Mouse (Mus musculus) mouse embryonic stem cell (cell line): ENCODE measurements around the gene Sema6d.

ENCODE experiments used
- in situ Hi-C, 2 experiments: fragments of 300-500 bp; cut with MboI; formaldehyde crosslinking; loops; 1 replicate in 1 of 2; 3 replicates in 1 of 2; pipeline ENCODE4 v1.14.3; 2019 to 2020; ENCODE audit warnings: low sequenced_read_pairs in 2 of 2, low pct_unique_long_range_greater_than_20kb in 1 of 2, mixed read lengths in 1 of 2; ENCODE audit not compliant: unreplicated experiment in 1 of 2

Gene Sema6d

DNA sequence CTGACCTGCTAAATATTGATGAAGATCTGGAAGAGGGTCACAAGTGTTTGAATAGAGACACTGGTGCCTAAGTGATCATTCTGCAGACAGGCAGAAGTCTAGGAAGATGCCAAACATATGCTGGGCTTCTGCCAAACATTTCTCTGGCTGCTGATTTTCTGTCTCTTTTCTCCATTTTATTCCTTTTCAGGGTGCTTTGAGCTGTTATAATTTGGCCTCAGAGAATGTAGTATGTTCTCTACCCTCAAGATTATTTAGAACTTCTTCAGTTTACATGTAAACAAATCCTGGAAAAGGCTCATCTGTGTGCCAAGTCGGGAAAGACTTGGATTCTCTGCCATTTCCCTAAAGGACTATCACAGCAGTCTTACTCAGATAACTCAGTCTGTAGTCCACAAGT, 406.0 kb downstream of the Sema6d start:
- in situ Hi-C loops = no loop called here

DNA sequence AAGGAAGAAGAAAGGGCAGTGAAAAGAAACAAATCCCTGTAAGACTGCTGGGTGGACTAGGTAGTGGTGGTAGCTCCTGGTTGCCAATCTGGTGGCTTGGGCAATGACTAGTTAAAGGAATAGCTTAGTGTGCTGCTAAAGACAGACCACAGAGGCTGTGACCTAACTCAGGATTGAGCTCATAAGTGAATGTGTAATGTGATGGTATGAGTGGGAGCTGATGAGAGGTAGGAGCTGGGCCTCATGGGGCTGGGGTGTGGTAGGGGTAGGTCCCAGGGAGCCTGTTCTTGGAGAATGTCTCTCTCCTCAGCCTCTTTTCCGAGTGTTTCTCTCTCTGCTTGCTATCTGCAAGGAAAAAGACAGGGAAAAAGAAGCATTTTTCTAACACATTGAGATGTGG, 409.9 kb downstream of the Sema6d start:
- in situ Hi-C loops = no loop called here

DNA sequence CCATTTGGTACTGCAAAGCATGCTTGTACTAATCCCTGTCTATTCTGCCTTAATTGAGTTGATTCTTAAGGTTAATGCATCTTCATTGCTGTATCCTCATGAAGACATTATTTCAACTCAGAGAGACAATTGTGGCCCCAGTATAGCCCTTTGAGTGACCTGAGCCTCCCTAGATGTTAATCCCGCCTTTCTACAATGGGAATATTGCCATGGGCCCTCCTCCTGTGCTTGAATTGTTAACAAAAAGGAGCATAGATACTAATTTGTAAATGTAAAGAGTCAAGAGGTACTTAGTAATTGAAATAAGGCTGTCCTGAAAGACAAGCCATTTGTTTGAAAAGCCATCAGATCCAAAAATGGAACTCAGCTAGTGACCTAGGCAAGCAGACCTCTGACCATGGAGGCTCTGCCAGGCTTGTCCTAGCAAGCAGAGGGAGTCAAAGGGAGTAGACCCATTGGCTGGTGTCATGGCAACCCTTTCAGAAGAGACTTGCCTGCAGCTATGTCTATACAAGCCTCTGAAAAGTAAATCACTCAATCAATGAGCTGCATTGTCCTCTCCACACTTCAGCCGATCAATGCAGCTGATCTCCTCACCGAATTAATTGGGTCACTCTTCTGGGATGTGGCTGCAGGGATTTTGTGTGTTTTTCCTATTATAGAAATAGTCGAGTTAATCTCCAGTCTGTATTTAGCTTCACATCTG, 416.2 kb downstream of the Sema6d start:
- in situ Hi-C loops = no loop called here

DNA sequence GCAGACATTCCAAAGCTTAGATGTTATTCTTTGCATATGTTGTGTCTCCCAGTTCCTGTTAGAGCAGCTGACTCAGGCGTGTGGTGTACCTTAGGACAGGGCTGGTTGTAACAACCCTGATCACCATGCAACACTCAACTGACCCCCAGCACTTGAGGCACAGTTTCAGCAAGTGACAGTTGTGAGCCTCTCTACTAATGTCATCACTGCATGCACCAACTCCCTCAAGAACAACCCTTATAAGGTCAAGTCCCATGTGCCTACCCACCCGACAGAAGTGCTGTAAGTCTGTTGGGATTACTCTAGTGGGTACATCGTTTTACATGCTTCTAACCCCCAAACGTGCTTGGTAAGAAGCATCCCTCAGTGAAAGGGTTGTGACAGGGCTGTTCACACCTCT, 418.0 kb downstream of the Sema6d start:
- in situ Hi-C loops = no loop called here

DNA sequence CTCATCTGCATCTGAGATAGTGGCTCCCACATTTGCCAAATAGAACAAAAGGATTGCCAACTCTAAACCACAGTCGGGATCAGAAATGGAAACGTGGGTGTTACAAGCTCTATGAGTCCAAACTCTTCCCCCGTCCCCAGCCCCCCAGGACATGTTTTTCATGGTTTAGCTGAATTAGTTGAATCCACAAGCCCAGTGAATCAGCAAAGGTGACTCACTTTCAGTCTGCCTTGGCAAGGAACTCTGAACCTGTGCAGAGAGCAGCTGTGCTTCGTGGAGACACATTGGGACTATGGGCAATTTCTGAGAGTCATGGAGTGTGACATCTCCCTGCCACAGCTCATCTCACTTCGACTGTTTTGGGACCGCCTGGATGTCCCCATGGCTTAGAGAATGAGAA, 419.7 kb downstream of the Sema6d start:
- in situ Hi-C loops = no loop called here

DNA sequence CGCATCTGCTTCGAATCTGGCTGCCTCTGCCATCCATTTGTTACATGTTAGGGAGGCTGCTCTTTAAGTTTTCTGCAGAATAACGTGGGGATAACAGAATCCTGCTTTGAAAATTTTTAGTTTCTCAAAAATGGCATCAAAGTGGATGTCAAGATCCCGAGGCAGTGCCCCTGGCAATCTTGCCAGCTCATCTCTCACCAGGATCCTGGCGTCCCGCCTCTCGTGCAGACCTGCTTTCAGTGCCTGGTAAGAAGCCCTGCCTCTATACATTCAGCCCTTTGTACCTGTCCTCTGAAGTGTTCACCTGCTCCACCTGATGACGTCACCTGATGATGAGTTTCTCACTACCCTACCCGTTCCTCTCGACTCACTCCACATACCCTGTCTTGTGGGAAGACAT, 422.1 kb downstream of the Sema6d start:
- in situ Hi-C loops = no loop called here

DNA sequence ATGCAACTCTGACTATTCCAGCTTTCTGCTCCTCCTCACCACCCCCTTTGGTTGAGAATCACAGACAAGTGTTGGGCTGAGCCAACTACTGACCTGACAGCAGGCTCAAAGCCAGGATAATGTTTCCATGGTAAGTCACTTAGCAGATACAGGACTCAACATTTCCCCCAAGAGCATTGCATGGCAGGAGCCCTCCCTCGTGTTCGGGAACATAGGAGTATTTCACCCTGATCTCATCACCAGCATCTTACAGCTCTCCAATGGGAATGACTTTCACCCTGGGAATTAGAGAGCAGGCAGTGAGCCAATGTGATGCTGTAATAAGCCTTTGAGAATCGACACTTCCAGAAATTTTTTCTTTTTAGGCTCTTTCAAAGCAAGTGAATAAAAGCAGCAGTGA, 432.7 kb downstream of the Sema6d start:
- in situ Hi-C loops = no loop called here

DNA sequence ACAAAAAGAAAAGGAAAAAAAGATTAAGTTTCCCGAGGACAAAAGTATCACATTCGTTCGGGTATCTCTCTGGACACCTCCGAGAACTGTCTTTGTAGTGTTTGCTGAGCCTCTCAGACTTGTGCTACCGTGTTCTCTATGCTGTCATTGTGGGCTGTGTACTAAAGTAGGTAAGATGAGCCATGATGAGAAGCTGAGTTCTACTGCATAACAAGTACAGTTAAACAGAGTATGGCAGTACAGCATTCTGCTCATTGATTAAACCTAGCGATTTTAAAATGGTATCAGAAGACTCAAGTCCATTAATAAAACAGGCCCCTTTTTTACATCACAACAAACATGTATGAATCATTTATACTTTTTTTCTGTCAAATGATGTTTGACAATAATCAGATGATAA, 433.9 kb downstream of the Sema6d start:
- in situ Hi-C loops = no loop called here

DNA sequence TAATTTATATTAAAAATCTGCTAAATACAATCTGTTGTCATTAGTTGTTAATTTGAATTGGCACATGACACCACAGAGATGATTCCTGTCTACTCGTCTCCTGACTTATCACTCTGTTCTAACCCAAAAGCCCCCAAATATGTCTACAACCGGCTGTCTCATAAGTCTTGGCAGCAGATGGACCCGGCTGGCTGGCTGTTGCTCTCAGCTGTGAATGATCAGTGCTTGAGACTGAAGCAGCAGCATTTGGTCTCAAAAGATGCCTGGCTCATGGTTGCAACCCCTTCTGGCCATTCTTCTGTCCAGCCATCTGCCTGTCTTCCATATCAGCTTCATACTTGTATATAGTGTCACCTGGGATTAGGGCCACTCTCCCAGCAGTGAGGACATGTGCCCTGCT, 434.4 kb downstream of the Sema6d start:
- in situ Hi-C loops = no loop called here

DNA sequence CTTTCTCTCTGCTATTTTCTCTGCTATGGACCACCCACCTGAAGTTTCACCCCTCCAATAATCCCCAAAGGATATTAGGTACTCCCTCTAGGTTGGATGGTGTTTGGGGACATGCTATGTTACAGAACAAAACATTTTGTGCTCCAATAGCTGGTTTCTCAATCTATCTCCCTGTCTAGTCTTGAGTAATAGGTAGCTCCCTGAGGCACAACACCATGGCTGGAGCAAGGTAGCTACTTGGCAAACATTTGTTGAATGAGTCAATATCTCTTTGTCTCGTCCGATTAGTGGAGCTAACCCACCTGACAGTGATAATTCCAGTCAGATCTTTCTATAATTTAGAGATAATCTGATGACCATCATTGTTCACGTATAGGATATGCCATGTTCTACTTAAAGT, 437.9 kb downstream of the Sema6d start:
- in situ Hi-C loops = no loop called here

DNA sequence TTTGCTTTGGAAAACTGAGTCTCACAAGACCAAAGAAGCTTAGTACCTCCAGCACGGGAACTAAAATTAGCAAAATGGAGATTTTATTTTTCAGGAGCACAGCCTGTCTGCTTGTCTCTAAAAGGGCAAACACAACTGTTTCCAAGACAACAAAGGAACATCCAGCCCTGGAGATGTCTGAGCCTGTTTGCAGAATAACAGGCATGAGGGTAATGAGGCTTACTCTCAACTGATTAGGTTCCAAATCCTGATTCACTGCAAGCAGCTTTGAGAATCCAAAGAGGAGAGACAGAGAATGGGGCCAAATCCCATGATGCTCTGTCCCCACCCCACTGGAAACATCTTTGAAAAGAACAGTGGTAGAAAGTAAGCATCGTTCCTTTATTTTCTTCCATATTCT, 440.7 kb downstream of the Sema6d start:
- in situ Hi-C loops = no loop called here

DNA sequence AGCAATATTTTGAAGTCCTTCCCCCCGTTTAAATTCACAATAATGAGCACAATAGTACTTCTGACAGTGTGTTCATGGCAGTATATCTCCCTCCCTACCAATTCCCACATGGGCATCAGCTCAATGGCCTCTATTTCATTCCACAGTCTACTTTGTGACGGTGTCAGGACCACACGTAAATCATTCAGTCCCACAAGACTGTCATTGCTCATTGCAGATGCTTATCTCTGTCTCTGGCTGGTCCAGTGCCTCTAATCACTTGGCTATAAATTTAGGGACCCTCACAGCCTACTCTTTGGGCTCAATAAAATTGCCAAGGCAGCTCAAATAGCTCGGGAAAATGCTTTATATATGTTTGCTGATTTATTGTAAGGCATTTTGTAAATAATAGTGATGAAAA, 441.3 kb downstream of the Sema6d start:
- in situ Hi-C loops = no loop called here

DNA sequence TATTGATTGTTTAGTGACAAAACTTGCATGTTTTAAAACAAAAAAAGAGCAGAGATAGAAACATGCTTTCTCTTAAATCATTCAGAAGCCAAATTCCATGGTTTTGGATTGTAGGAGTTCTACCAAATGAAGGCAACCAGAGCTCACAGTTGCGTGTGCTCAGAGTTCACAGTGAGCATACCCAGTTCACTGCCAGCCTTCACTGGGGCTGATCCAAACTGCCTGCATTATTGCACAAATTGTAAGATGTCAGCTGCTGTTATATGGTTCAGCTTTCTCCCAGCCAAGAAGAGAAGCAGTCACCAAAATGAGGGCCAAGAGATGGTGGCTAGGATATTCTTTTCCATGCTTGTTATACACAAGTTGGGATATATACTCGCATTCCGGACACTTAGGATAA, 443.1 kb downstream of the Sema6d start:
- in situ Hi-C loops = no loop called here

DNA sequence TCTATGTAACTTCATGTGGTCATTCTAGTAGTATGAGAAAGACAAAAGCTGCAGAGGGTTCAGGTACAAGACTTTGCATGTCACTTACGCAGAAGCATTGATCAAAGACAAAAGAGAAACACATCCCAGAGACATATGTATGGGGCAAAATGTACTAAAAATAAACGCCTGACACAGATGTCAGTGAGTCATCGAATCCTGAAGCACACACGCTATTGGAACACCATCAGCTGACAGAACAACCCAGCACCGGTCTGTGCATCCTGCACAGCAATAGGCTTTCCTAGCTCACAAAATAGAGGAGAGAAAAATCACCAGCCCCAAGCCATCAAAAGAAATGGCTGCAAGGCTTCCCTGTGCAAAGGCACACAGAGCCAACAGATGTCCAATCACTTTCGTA, 443.8 kb downstream of the Sema6d start:
- in situ Hi-C loops = no loop called here

DNA sequence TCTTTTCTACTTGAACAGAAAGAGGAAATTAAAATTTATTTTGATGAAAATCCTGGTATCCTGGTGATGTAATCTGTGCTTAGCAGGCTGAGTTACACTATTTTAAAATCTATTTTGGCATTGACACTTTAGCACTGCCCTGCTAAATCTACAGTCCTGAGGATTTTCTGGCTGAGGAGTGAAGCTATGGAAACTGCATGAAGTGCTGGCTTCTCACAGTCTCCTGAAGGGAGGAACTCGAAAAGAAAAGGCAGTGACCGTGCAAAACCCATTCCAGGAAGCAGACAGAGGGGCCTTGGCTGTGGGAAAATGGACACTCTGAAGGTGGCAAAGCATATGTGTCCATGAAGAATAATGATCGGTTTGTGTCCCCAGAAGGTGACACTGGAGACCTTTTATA, 460.5 kb downstream of the Sema6d start:
- in situ Hi-C loops = no loop called here

DNA sequence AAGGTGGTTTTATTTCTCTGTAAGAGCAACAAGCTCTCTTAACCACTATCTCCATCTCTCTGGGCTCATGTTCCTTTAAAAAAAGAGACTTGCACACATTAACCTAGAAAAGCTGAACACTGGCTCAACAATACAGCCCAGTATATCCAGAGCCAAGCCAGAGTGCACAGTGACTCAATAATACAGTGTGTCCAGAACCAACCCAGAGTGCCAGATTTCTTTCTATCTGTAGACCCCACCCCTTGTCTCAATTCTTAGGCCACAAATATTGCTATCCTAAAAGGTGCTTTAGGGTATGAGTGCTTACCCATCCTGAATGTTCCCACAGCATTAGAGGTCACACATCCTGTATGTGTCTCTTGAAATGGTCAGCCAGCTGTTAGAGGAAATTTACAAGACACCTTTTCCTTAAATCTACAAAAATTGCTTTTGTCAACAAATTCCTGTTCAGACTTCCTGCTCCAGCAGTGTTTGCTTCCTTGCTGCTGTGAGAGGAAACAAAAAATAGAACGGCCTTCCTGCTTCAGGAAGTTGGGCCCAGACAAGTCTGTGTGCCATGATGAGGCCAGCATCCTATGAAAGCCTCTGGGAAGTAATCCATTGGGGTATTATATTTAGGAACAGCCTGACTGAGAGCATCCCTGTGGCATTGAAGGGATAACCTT, 465.1 kb downstream of the Sema6d start:
- in situ Hi-C loops = no loop called here

DNA sequence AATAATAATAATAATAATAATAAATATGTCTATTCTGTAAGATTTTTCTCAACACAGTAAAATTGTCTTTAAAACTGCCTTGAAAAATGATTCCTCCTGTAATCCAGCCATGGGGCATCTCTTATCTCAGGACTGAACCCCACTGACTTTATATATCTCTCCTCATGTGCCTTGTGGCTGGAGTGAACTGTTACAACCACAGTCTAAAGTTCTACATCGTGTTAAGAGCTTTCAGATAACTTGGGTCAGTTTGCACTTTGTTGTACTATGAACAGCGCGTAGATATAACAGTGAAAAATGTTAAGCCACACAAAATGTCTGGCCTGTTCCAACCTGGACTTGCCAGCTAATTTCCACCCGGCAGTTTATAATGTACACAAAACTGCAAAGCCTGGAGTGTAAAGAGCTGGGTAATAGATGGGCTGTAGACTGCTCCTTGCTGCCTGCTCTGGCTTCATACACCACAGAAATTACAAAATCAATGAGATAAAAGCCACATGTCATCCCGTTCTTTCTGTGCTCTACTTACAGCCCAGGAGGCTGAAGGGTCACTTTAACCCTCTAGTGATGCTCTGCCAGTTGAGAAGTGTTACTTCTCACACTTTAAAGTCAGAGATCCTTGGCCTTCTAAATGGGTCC, 467.2 kb downstream of the Sema6d start:
- in situ Hi-C loops = no loop called here

DNA sequence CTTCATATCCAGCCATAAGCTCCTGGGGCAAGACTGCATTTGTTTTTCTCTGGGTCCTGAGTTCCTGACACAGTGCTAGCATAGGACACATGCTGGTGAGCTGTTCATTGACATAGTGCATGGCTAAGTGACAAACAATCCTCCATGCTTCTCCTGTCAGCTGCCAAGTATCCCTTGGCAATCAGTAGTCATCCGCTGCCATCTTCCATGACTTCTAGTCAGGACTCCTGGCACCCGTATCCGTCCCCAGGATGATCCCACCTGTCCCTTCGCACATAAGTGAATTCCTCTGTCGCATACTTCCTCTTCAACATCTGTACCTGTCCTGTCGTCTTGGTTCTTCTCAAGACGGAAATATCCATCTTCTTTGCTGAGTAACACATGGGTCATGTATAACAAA, 468.3 kb downstream of the Sema6d start:
- in situ Hi-C loops = no loop called here

DNA sequence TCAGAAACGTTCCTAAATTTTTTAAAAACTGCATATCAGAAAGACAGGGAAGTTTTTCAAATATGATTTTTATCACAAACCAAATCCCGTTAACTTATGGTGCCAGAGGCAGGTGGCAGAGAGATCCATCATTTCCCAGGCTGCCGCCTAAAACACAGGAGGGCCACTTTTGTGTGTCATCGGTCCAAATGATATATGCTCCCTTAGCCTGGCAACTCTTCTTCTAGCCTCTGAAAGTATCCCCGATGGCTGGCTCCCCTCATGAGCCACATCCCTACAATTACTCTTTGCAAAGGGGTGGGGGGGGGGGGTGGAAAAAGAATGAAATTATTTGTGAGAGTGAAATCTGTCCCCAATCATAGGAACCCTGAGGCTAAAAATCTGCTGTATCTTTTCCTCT, 471.9 kb downstream of the Sema6d start:
- in situ Hi-C loops = no loop called here

DNA sequence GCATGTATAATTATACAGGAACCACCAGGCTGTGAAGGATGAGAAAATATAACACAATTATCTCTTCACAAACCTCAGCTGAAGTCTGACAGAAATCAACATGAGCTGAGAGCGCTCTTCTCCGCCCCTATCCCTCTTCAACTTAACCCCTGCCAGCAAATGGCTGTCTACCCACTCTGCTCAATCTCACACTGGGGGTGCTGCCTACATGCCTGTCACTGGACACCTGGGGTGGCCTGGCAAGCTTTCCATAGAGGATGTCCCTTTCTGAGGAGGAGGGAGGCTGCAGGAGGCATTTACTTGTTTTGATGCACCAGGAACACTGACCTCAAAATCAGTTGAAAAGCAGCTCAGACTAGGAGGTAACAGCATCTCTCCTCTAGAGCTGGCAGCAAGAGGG, 472.3 kb downstream of the Sema6d start:
- in situ Hi-C loops = no loop called here
